Mouse (Mus musculus): ENCODE data around the gene Nploc4.

DNA sequence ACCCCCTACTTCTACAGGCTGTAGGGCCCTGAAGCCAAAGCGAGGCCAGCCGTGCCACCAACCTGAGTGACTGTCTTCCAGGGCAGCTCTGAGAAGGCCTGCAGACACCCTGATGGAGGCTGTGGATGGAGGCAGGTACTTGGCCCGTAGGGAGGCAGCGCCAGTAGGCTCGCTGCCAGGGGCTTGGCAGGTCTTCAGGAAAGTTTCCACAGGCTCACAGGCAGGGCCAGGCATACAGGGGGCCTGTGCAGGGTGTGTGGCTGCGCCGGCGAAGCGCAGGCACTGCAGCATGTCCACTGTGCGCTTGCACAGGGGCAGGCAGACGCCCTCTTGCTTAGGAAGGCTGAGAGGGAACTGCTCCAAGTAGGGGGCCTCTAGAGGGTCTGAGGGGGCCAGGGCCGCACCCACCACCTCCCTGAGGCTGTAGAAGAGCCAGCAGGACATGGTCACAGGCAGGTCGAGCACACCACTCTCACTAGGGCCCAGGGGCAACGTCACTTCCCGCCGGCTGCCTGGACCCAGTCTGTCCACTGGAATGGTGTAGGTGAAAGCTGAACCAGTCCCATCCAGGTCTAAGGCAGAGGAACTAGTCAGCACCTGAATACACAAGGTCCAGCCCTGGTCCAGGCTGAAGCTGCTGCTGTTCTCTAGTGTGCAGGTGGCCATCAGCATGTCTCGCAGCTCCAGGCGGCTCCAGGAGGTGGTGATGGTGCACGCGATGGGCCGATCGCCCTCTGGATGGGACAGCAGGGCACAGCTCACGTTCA, 63.5 kb downstream of the Nploc4 start:
- TF ChIP-seq CTCF (IDR thresholded peaks at IDR 0.05; ENCODE audit: control insufficient read depth, insufficient read depth, insufficient read length) (no peak), MAX (IDR thresholded peaks at IDR 0.05) (no peak)

Data from C2C12 (cell line).